Mouse (Mus musculus): ENCODE measurements around the gene Nkpd1. TPM values are rescaled to one million over a fixed set of nuclear protein-coding genes. Genes with fewer than 3 reads are reported as not detected.
A peak's percentile ranks its signal among the peaks of the same experiment; 100 is the strongest.

Gene Nkpd1
- polyA plus RNA-seq, 1 experiment from 2014 or later, result 0.27 TPM

GRCm38 (mm10) chr7:19500420-19501363 is 16.9 kb upstream of the Nkpd1 start:
- Histone ChIP-seq H3K36me3 (ENCODE audit: control insufficient read depth, insufficient read depth, low read length) (no peaks in the 10 kb centered on the region), H3K27ac (ENCODE audit: low read depth, low read length) (no peak overlapping the region), H3K4me3 (ENCODE audit: low read length) (no peak overlapping the region), H3K27me3 (ENCODE audit: control insufficient read depth, insufficient read depth, low read length) (no peaks in the 10 kb centered on the region), H3K4me1 (ENCODE audit: control insufficient read depth, insufficient read depth, low read length) (0 out of 2 replicates have a peak, but pooled peaks cover 2% of the 10 kb centered on the region), H3K4me2 (replicated peaks; ENCODE audit: low read depth, low read length) (no peak overlapping the region), H3K9me3 (ENCODE audit: control insufficient read depth, low read length) (no peaks in the 10 kb centered on the region), H3K9ac (ENCODE audit: low read depth, low read length) (no peak overlapping the region)
- WGBS, result 71% methylated on average over 12 of the region's 12 CpGs
- ATAC-seq (ENCODE audit: low FRiP score, low TSS enrichment), result no peak

- H3K9ac ChIP-seq (ENCODE audit: low read depth, low read length), result no peak overlapping the region
- H3K4me3 ChIP-seq (ENCODE audit: low read length), result no peak overlapping the region
- 84% methylated on average over 4 of the region's 4 CpGs for WGBS
- H3K27me3 ChIP-seq (ENCODE audit: control insufficient read depth, insufficient read depth, low read length), result no peaks in the 10 kb centered on the region
- ATAC-seq (ENCODE audit: low FRiP score, low TSS enrichment), result no peak
- H3K9me3 ChIP-seq (ENCODE audit: control insufficient read depth, low read length), result no peaks in the 10 kb centered on the region
- H3K4me1 ChIP-seq (ENCODE audit: control insufficient read depth, insufficient read depth, low read length), result no peaks in the 10 kb centered on the region
- no peaks in the 10 kb centered on the region for H3K36me3 ChIP-seq (ENCODE audit: control insufficient read depth, insufficient read depth, low read length)
- H3K4me2 ChIP-seq (replicated peaks; ENCODE audit: low read depth, low read length), result no peak overlapping the region
- no peak overlapping the region for H3K27ac ChIP-seq (ENCODE audit: low read depth, low read length)
These were observed 16.0 kb upstream of the Nkpd1 start for GRCm38 (mm10) chr7:19501658-19502057.

DNA sequence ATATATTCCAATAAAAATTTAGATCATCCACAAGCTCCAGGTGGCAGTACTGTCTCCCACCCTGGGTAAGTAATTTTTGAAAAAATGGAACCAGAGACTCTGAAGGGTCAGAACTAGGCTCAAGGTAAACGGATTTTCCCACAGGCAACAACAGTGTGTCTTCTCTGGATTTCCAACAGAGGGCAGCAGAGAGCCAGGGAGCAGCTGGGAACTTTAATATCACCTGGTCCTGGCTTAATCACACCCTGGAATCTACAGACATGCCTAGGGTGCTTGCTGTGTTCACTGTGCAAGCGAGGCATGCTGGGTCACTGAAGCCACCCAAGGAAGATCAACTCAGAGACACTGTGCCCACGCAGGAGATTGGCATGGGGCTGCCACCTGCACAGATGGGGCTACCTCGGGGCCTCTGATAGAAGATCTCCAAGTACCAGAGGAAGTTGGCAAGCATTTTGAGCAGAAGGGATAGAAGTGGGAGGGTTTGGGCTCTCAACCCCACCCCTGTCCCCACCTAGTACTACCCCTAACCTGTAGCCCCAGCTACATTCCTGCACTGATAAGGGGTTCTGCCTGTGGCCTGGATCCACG is 14.1 kb upstream of the Nkpd1 start:
- 34% methylated on average over 5 of the region's 5 CpGs for WGBS
- H3K27me3 ChIP-seq (ENCODE audit: control insufficient read depth, insufficient read depth, low read length), result no peaks in the 10 kb centered on the region
- H3K9me3 ChIP-seq (ENCODE audit: control insufficient read depth, low read length), result no peaks in the 10 kb centered on the region
- H3K27ac ChIP-seq (ENCODE audit: low read depth, low read length), result no peak overlapping the region
- H3K4me2 ChIP-seq (replicated peaks; ENCODE audit: low read depth, low read length), result no peak overlapping the region
- no peaks in the 10 kb centered on the region for H3K36me3 ChIP-seq (ENCODE audit: control insufficient read depth, insufficient read depth, low read length)
- H3K4me3 ChIP-seq (ENCODE audit: low read length), result no peak overlapping the region
- ATAC-seq (ENCODE audit: low FRiP score, low TSS enrichment), result no peak
- H3K9ac ChIP-seq (ENCODE audit: low read depth, low read length), result no peak overlapping the region
- H3K4me1 ChIP-seq (ENCODE audit: control insufficient read depth, insufficient read depth, low read length), result 0 out of 2 replicates have a peak, but pooled peaks cover 4% of the 10 kb centered on the region

- H3K4me2 ChIP-seq (replicated peaks; ENCODE audit: low read depth, low read length), result peak overlapping the region; percentile 97; the same call in 1 of the 2 replicates
- no peak for ATAC-seq (ENCODE audit: low FRiP score, low TSS enrichment)
- WGBS, result 37% methylated on average over 6 of the region's 6 CpGs
- H3K9me3 ChIP-seq (ENCODE audit: control insufficient read depth, low read length), result no peaks in the 10 kb centered on the region
- H3K27me3 ChIP-seq (ENCODE audit: control insufficient read depth, insufficient read depth, low read length), result no peaks in the 10 kb centered on the region
- H3K36me3 ChIP-seq (ENCODE audit: control insufficient read depth, insufficient read depth, low read length), result no peaks in the 10 kb centered on the region
- no peak overlapping the region for H3K27ac ChIP-seq (ENCODE audit: low read depth, low read length)
- H3K4me1 ChIP-seq (ENCODE audit: control insufficient read depth, insufficient read depth, low read length), result peaks cover 8% of the 10 kb centered on the region; the same call in 1 of the 2 replicates
- H3K4me3 ChIP-seq (ENCODE audit: low read length), result peak overlapping the region; percentile 88
- no peak overlapping the region for H3K9ac ChIP-seq (ENCODE audit: low read depth, low read length)
These were observed 11.3 kb upstream of the Nkpd1 start for GRCm38 (mm10) chr7:19506326-19506725.

DNA sequence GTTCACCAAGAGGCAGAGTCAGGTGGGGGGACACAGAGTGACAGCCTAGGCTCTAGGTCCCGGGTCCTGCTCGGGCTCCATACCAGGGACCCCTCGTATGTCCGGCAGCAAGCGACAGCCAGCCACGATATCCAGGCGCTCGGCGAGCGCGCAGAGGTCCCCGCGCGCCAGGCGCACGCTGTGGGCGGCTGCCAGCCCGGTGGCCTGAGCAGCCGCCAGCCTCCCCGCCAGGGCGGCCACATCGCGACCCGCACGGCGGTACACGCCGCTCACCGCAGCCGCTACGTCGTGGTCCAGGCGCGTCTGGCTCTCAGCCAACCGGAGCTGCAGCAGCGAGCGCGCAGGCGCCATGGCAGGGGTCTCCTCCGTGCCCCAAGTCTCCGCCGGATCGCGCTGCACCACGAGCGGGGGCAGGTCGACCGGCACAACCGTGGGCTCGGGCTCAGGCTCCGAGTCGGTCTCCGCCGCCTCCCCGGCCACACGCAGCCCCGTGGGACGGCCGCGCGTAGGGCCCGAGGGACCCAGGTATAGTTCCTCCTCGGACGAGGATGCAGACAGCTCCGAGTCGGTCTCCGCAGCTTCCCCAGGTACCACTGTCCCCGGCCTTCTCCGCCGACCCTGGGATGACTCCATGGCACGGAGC is 10.5 kb upstream of the Nkpd1 start:
- ATAC-seq (ENCODE audit: low FRiP score, low TSS enrichment), result 0 out of 2 replicates have a peak, but pooled peaks have one; percentile 10

DNA sequence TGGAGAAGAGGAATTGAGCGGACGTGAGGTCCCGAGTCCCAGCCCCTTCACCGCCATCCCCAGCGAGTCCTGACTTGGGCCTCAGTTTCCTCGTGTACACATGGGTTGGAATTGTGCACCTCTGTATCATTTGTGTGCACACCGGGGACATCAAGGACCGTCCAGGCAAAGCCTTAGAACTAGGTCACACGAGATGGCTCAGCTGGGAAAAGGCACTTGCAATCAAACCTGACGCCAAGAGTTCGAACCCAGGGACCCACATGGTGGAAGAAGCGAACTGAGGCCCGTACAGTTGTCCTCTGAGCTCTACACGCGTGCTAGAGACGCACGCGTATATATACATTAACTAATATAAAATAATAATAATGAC is 10.0 kb upstream of the Nkpd1 start:
- H3K9ac ChIP-seq (ENCODE audit: low read depth, low read length), result peak overlapping the region; percentile 61
- 4% methylated on average over 18 of the region's 18 CpGs for WGBS
- no peak overlapping the region for H3K27ac ChIP-seq (ENCODE audit: low read depth, low read length)
- no peaks in the 10 kb centered on the region for H3K27me3 ChIP-seq (ENCODE audit: control insufficient read depth, insufficient read depth, low read length)
- H3K9me3 ChIP-seq (ENCODE audit: control insufficient read depth, low read length), result no peaks in the 10 kb centered on the region
- peaks cover 8% of the 10 kb centered on the region; the same call in 1 of the 2 replicates for H3K4me1 ChIP-seq (ENCODE audit: control insufficient read depth, insufficient read depth, low read length)
- peak overlapping the region; percentile 88 for H3K4me3 ChIP-seq (ENCODE audit: low read length)
- peak overlapping the region; percentile 97 for H3K4me2 ChIP-seq (replicated peaks; ENCODE audit: low read depth, low read length)
- H3K36me3 ChIP-seq (ENCODE audit: control insufficient read depth, insufficient read depth, low read length), result no peaks in the 10 kb centered on the region
- no peak for ATAC-seq (ENCODE audit: low FRiP score, low TSS enrichment)

More for the DNA sequence above, 10.5 kb upstream of the Nkpd1 start:
- peak overlapping the region; percentile 61 for H3K9ac ChIP-seq (ENCODE audit: low read depth, low read length)
- no peaks in the 10 kb centered on the region for H3K36me3 ChIP-seq (ENCODE audit: control insufficient read depth, insufficient read depth, low read length)
- no peaks in the 10 kb centered on the region for H3K9me3 ChIP-seq (ENCODE audit: control insufficient read depth, low read length)
- H3K27ac ChIP-seq (ENCODE audit: low read depth, low read length), result no peak overlapping the region
- H3K4me1 ChIP-seq (ENCODE audit: control insufficient read depth, insufficient read depth, low read length), result peaks cover 8% of the 10 kb centered on the region; the same call in 1 of the 2 replicates
- H3K27me3 ChIP-seq (ENCODE audit: control insufficient read depth, insufficient read depth, low read length), result no peaks in the 10 kb centered on the region
- WGBS, result under 1% methylated on average over 61 of the region's 71 CpGs
- H3K4me3 ChIP-seq (ENCODE audit: low read length), result peak overlapping the region; percentile 88
- peak overlapping the region; percentile 97 for H3K4me2 ChIP-seq (replicated peaks; ENCODE audit: low read depth, low read length)

GRCm38 (mm10) chr7:19508150-19508923 is 9.3 kb upstream of the Nkpd1 start, which contains the start of the genes Bloc1s3 and Trappc6a:
TSS of gene Bloc1s3 (minus strand) at chr7:19508367.
TSS of gene Trappc6a (plus strand) at chr7:19508395.
- Histone ChIP-seq H3K9me3 (ENCODE audit: control insufficient read depth, low read length) (no peaks in the 10 kb centered on the region), H3K27ac (ENCODE audit: low read depth, low read length) (peak within 1 kb of the TSS; percentile 37; the same call in 1 of the 2 replicates), H3K4me3 (ENCODE audit: low read length) (peak within 1 kb of the TSS; percentile 88), H3K4me2 (replicated peaks; ENCODE audit: low read depth, low read length) (peak within 1 kb of the TSS; percentile 97), H3K4me1 (ENCODE audit: control insufficient read depth, insufficient read depth, low read length) (peaks cover 8% of the 10 kb centered on the region; the same call in 1 of the 2 replicates), H3K9ac (ENCODE audit: low read depth, low read length) (peak within 1 kb of the TSS; percentile 85), H3K27me3 (ENCODE audit: control insufficient read depth, insufficient read depth, low read length) (no peaks in the 10 kb centered on the region), H3K36me3 (ENCODE audit: control insufficient read depth, insufficient read depth, low read length) (no peaks in the 10 kb centered on the region)
- under 1% methylated on average over 56 of the region's 56 CpGs for WGBS
- peak; percentile 95 for ATAC-seq (ENCODE audit: low FRiP score, low TSS enrichment)

DNA sequence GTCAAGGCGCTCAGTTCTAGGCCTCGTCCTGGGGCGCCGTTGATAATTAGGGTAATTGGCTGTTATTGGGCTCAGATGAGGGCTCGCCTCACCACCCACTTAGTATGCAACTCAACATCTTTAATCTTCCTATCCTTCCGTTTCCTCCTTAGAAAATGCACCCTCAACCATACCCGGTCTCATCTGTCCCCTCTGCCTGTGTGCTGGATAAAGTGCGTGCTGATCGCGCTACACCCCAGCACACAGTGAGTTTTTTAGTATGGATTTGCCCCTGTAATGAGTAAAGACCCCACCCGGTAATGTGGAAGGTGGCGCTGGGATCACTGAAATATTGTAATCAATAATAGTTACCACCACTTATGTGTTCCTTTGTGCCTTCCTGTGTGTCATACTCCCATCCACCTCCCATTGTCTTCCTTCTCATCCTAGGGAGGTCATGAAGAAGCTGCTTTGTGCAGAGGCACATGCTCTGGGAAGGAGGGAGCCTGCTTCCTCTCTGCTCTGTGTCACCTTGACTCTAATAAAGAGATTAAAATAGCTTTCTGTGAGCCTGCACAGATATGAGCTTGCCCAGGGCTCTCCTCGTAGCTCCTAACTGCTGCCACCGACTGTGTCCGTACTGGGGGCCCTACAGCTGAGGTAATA is 8.6 kb upstream of the Nkpd1 start:
- H3K9me3 ChIP-seq (ENCODE audit: control insufficient read depth, low read length), result no peaks in the 10 kb centered on the region
- no peaks in the 10 kb centered on the region for H3K27me3 ChIP-seq (ENCODE audit: control insufficient read depth, insufficient read depth, low read length)
- H3K4me2 ChIP-seq (replicated peaks; ENCODE audit: low read depth, low read length), result peak overlapping the region; percentile 97
- H3K36me3 ChIP-seq (ENCODE audit: control insufficient read depth, insufficient read depth, low read length), result no peaks in the 10 kb centered on the region
- peaks cover 8% of the 10 kb centered on the region; the same call in 1 of the 2 replicates for H3K4me1 ChIP-seq (ENCODE audit: control insufficient read depth, insufficient read depth, low read length)
- 0 out of 2 replicates have a peak overlapping the region, but pooled peaks have one; percentile 37 for H3K27ac ChIP-seq (ENCODE audit: low read depth, low read length)
- H3K9ac ChIP-seq (ENCODE audit: low read depth, low read length), result peak overlapping the region; percentile 85
- WGBS, result 10% methylated on average over 15 of the region's 15 CpGs
- ATAC-seq (ENCODE audit: low FRiP score, low TSS enrichment), result no peak; the same call in 1 of the 2 replicates
- H3K4me3 ChIP-seq (ENCODE audit: low read length), result peak overlapping the region; percentile 88

All from kidney, embryonic 14.5 days (tissue).